Mouse (Mus musculus): ENCODE measurements at regions not wholly inside any gene's neighbourhood (a gene's known extent, or its start where the extent isn't known, plus 50 kb on each side); places are given as distances from the start of the nearest gene placed in this dataset.
A peak's percentile ranks its signal among the peaks of the same experiment; 100 is the strongest.

DNA sequence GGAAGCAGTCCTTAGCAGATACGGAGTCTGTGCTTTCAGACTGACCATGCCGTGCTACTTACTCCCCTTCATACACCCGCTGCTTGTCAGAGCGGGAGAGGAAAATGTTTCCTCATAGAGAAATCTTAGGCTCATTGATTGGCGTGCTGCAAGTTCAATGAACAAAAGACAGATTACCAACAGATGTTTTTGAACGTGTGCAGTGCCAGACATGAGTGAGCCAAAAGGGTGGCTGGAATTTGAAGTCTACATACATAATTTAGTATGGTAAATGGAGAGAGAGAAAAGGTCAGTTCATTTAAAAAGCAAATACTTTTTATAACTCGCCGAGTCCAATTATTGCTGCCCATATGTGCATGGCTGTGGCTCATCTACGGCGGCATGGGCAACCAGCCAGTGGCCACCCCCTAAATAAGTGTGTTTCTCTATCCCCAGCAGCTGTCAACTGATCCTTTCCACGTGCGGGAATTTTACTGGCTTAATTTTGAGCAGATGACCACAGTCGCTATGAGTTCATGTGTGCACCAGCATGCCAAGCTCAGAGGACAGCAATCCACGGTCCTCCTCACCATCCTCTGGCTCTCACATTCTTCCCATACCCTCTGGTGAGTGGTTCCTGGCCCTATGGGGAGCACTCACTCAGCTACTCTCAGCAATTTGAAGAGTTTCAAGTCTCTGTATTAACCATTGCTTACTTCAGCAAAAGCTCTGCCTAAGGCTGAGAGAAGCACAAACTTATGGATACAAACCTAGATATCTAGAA lies 80.3 kb downstream of the Npy1r start:
- no peak overlapping the region for H3K9ac ChIP-seq (replicated peaks; ENCODE audit: low read depth, low read length)
- H3K4me3 ChIP-seq (ENCODE audit: low read depth, low read length), result no peak overlapping the region
- WGBS, result 63% methylated on average over 14 of the region's 14 CpGs
- H3K9me3 ChIP-seq (ENCODE audit: control insufficient read depth, low read length), result no peaks in the 10 kb centered on the region
- ATAC-seq (ENCODE audit: low read depth), result peak; percentile 71
- H3K36me3 ChIP-seq (ENCODE audit: control insufficient read depth, insufficient read depth, low read length), result no peaks in the 10 kb centered on the region
- H3K27me3 ChIP-seq (ENCODE audit: control insufficient read depth, insufficient read depth, low read length), result no peaks in the 10 kb centered on the region
- H3K4me2 ChIP-seq (ENCODE audit: low read depth, low read length), result no peak overlapping the region
- H3K4me1 ChIP-seq (ENCODE audit: control insufficient read depth, insufficient read depth, low read length), result no peaks in the 10 kb centered on the region
- H3K27ac ChIP-seq (ENCODE audit: low read depth, low read length), result no peak overlapping the region

DNA sequence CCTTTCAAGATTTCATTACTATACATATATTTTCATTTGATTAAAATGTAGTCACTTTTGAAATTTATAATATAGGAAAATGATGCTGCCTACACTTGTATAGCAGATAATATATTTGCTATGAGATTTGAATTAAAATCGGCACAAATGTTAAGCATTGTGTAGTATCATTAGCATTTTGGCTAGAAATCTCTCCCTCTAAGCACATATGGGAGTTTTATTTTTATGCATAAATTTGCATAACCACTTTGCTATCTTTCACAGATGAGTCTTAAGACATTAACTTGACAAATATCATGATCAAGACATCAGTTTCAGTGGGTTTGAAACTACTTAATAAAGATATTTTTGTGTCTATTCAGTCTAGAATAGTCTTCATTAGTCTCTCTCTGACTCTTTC lies 80.4 kb upstream of the Naf1 start:
- Histone ChIP-seq H3K27ac (ENCODE audit: low read depth, low read length) (no peak overlapping the region), H3K9ac (replicated peaks; ENCODE audit: low read depth, low read length) (no peak overlapping the region), H3K27me3 (ENCODE audit: control insufficient read depth, insufficient read depth, low read length) (no peaks in the 10 kb centered on the region), H3K9me3 (ENCODE audit: control insufficient read depth, low read length) (no peaks in the 10 kb centered on the region), H3K4me3 (ENCODE audit: low read depth, low read length) (no peak overlapping the region), H3K4me2 (ENCODE audit: low read depth, low read length) (no peak overlapping the region), H3K36me3 (ENCODE audit: control insufficient read depth, insufficient read depth, low read length) (no peaks in the 10 kb centered on the region), H3K4me1 (ENCODE audit: control insufficient read depth, insufficient read depth, low read length) (no peaks in the 10 kb centered on the region)
- 82% methylated on average over 1 of the region's 1 CpGs for WGBS
- no peak for ATAC-seq (ENCODE audit: low read depth)

DNA sequence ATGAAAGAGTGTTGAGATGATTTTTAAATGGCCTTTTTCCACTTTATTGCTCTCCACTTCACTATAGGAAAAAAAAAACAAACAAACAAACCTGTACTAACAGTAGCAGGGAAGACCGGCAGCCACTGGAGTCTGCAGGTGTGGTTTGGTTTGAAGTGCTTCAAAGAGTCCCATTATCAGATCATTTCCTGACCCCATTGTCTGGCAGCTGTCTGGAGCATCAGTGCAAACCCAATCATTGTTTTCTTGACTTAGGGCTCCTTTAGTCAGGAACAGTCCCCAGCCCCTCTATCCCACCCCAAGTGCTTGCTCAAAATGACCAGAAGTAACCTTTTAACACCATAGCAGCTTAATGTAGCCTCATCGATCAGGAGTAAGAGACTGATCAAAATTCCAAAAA lies 77.4 kb upstream of the Naf1 start:
- Histone ChIP-seq H3K4me3 (ENCODE audit: low read depth, low read length) (no peak overlapping the region), H3K9me3 (ENCODE audit: control insufficient read depth, low read length) (no peaks in the 10 kb centered on the region), H3K27ac (ENCODE audit: low read depth, low read length) (no peak overlapping the region), H3K27me3 (ENCODE audit: control insufficient read depth, insufficient read depth, low read length) (no peaks in the 10 kb centered on the region), H3K9ac (replicated peaks; ENCODE audit: low read depth, low read length) (no peak overlapping the region), H3K4me1 (ENCODE audit: control insufficient read depth, insufficient read depth, low read length) (no peaks in the 10 kb centered on the region), H3K36me3 (ENCODE audit: control insufficient read depth, insufficient read depth, low read length) (no peaks in the 10 kb centered on the region), H3K4me2 (ENCODE audit: low read depth, low read length) (no peak overlapping the region)
- WGBS, result 53% methylated on average over 2 of the region's 2 CpGs
- no peak for ATAC-seq (ENCODE audit: low read depth)

GRCm38 (mm10) chr8:66785996-66786395 lies 74.0 kb upstream of the Naf1 start:
- no peaks in the 10 kb centered on the region for H3K4me1 ChIP-seq (ENCODE audit: control insufficient read depth, insufficient read depth, low read length)
- no peaks in the 10 kb centered on the region for H3K9me3 ChIP-seq (ENCODE audit: control insufficient read depth, low read length)
- H3K4me3 ChIP-seq (ENCODE audit: low read depth, low read length), result no peak overlapping the region
- no peaks in the 10 kb centered on the region for H3K36me3 ChIP-seq (ENCODE audit: control insufficient read depth, insufficient read depth, low read length)
- H3K27ac ChIP-seq (ENCODE audit: low read depth, low read length), result no peak overlapping the region
- no peak overlapping the region for H3K4me2 ChIP-seq (ENCODE audit: low read depth, low read length)
- ATAC-seq (ENCODE audit: low read depth), result no peak
- no peak overlapping the region for H3K9ac ChIP-seq (replicated peaks; ENCODE audit: low read depth, low read length)
- no peaks in the 10 kb centered on the region for H3K27me3 ChIP-seq (ENCODE audit: control insufficient read depth, insufficient read depth, low read length)
- WGBS, result 69% methylated on average over 3 of the region's 3 CpGs

Data from neural tube, embryonic 14.5 days (tissue).